Mouse (Mus musculus) lung, postnatal 0 days (tissue): ENCODE results near the gene Ncln.

Source experiments
- CTCF ChIP-seq: IDR thresholded peaks from 2 replicates; pipeline ENCODE4 v1.5.1; 2016; ENCODE audit warnings: antibody characterized with exemption, mild to moderate bottlenecking
- EP300 ChIP-seq: IDR thresholded peaks from 2 replicates; pipeline ENCODE4 v1.6.1; 2016; ENCODE audit warnings: antibody characterized with exemption, mild to moderate bottlenecking, control low read depth

DNA sequence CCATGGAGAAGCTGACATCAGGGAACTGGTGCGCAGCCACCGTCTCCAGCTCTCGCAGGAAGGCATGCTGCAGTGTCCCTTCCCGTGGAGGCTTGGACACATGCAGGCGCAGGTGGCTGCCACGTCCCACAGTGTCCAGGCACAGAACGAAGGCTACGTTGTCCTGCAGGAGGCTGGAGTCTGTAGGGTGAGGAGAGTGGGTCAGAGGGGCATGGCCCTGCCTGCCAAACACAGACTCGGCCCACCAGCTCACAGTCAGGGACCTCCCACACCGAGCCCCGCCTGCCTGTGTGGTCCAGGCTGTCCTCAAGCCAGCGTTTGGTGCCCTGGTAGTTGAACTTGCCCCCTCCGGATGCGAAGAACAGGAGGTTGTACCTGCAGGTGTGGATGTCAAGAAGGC, 6.3 kb downstream of the Ncln start:
- TF ChIP-seq EP300, result no peak
- TF ChIP-seq CTCF, result no peak
